Mouse (Mus musculus) erythroblast, adult 5-6 weeks (primary cell): ENCODE measurements at regions not wholly inside any gene's neighbourhood (a gene's known extent, or its start where the extent isn't known, plus 50 kb on each side); places are given as distances from the start of the nearest gene placed in this dataset.

Experiments used
- ATAC-seq: replicated peaks from 2 replicates; pipeline ENCODE4 v1.8.0; 2016; ENCODE audit warnings: moderate number of reproducible peaks, mild to moderate bottlenecking, moderate TSS enrichment, inconsistent platforms; ENCODE audit not compliant: poor library complexity, low FRiP score, severe bottlenecking

GRCm38 (mm10) chr11:114553992-114554391 lies 114.3 kb upstream of the Rpl38 start:
- ATAC-seq: no peak

- ATAC-seq: no peak
Measured at GRCm38 (mm10) chr11:114552176-114552575, 116.1 kb upstream of the Rpl38 start.

GRCm38 (mm10) chr11:114551262-114551661 lies 117.1 kb upstream of the Rpl38 start:
- ATAC-seq: no peak

- no peak for ATAC-seq
Measured at GRCm38 (mm10) chr11:114548658-114549057, 119.7 kb upstream of the Rpl38 start.

GRCm38 (mm10) chr11:114544212-114544611 lies 124.1 kb upstream of the Rpl38 start:
- no peak for ATAC-seq

GRCm38 (mm10) chr11:114542167-114542566 lies 126.2 kb upstream of the Rpl38 start:
- no peak for ATAC-seq

- no peak for ATAC-seq
Measured at GRCm38 (mm10) chr11:114540503-114540902, 127.8 kb upstream of the Rpl38 start.

- no peak for ATAC-seq
Measured at GRCm38 (mm10) chr11:114536616-114537493, 131.5 kb upstream of the Rpl38 start.

GRCm38 (mm10) chr11:114535900-114536299 lies 132.4 kb upstream of the Rpl38 start:
- no peak for ATAC-seq

GRCm38 (mm10) chr11:114534436-114534835 lies 133.9 kb upstream of the Rpl38 start:
- no peak for ATAC-seq

- no peak for ATAC-seq
Measured at GRCm38 (mm10) chr11:114531241-114531765, 137.0 kb upstream of the Rpl38 start.

- ATAC-seq: no peak
Measured at GRCm38 (mm10) chr11:114528937-114529772, 139.2 kb upstream of the Rpl38 start.

- no peak for ATAC-seq
Measured at GRCm38 (mm10) chr11:114523444-114524238, 144.7 kb upstream of the Rpl38 start.

GRCm38 (mm10) chr11:114515278-114515677 lies 153.0 kb upstream of the Rpl38 start:
- no peak for ATAC-seq

- no peak for ATAC-seq
Measured at GRCm38 (mm10) chr11:114514126-114514525, 154.2 kb upstream of the Rpl38 start.

GRCm38 (mm10) chr11:114513446-114513845 lies 154.9 kb upstream of the Rpl38 start:
- ATAC-seq: no peak

- ATAC-seq: no peak
Measured at GRCm38 (mm10) chr11:114511994-114512393, 156.3 kb upstream of the Rpl38 start.

- no peak for ATAC-seq
Measured at GRCm38 (mm10) chr11:114502562-114502961, 165.8 kb upstream of the Rpl38 start.

GRCm38 (mm10) chr11:114501869-114502540 lies 166.3 kb upstream of the Rpl38 start:
- no peak for ATAC-seq
